Mouse (Mus musculus): ENCODE measurements around the gene Rbfox2.

GRCm38 (mm10) chr15:77213829-77214228 is 93.0 kb downstream of the Rbfox2 start:
- no peak for TF ChIP-seq CTCF (IDR thresholded peaks at IDR 0.05; ENCODE audit: low read depth)
- TF ChIP-seq EP300 (IDR thresholded peaks at IDR 0.05; ENCODE audit: low read depth), result no peak

All from liver, embryonic 14.5 days (tissue).